8 mouse cellular contexts compared by ENCODE assay signal in the genomic region with DNA sequence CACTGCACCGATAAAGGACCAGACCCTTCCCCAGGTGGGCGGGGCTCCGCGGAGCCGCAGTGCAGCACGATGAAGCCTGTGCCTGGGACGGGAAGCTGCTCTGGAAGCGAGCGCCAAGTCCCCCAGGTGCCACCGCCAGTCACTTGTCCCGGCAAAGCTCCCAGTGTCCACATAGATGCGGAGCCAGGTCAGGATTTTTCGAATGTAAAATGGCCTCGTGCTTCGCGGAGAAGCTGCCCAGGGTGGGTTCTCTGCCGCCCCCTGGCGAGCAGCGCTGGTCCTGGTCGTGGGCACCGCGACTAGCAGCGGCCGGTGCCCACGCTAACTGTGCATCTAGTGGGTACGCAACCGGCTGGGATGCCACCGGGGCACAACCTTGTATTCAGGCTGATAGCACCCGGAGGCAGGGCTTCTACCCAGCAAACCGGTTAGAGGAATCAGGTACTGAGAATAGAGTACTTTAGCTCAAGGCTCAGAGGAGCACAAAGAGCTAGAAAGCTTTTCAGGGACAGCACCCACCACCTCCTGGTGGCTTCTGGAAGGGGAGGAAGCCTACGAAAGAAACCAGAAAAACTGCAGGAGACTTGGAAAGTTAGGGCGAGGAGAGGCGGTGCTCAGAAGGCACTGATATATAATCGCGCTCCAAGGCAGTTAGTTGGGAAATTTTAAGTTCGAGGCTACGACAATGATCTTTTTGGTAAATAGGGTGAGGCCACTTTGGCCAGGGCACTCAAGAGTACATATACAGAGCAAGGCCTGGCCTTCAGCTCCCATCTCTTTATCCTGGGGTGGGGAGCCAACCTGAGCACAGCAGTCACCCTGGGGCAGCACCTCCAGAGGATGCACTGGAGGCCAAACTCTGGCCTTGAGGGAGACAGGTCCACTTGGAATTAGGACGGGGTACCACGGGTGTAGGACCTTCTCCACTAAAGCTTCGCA. TPM values are rescaled to one million over a fixed set of nuclear protein-coding genes. Genes with fewer than 3 reads are reported as not detected.
DNase-seq lines count a peak whose midpoint lies in the region; ATAC-seq and TF ChIP-seq lines count a peak whose summit lies in the region.

No protein-coding gene starts in this region.

- peaks cover 32% of the 10 kb centered on the region for H3K4me1 ChIP-seq in embryonic facial prominence, embryonic 13.5 days
- H3K4me1 ChIP-seq in liver, adult 2 months (ENCODE audit: control insufficient read depth, insufficient read depth, low read length) = peaks cover 8% of the 10 kb centered on the region

- peak overlapping the region; percentile 75 for H3K9ac ChIP-seq in embryonic facial prominence, embryonic 13.5 days
- peak overlapping the region; percentile 70 for H3K9ac ChIP-seq in liver, adult 2 months (ENCODE audit: low read depth, low read length)

- no peaks in the 10 kb centered on the region for H3K27me3 ChIP-seq in embryonic facial prominence, embryonic 13.5 days
- no peaks in the 10 kb centered on the region for H3K27me3 ChIP-seq in liver, adult 2 months (ENCODE audit: control insufficient read depth, insufficient read depth, low read length)

- TF ChIP-seq CTCF in liver, adult 2 months (IDR thresholded peaks at IDR 0.05; ENCODE audit: low read depth, low read length) = peak; percentile 89

- peak overlapping the region; percentile 64 for H3K4me2 ChIP-seq in embryonic facial prominence, embryonic 13.5 days

- DNase-seq in layer of hippocampus, adult 11-12 months (ENCODE audit: low spot score) = peak; percentile 84
- no peak for DNase-seq in layer of hippocampus, adult 9-10 months (ENCODE audit: low spot score)
- DNase-seq in heart, adult 9 months (ENCODE audit: low spot score in 2 of 2) = peak; percentile 54 to 59
- DNase-seq in kidney, adult 8-10 months = peak; percentile 41 to 71
- DNase-seq in liver, adult 2 months (ENCODE audit: extremely low read depth, low read depth, low spot score) = peak; percentile 38
- DNase-seq in monocyte, adult 2 months (ENCODE audit: low read depth in 1 of 2, low spot score in 2 of 2) = peak; percentile 29 to 54
- DNase-seq in spleen, postnatal 14 days (ENCODE audit: low spot score in 2 of 2) = peak; percentile 56 to 71

- no peaks in the 10 kb centered on the region for H3K79me2 ChIP-seq in liver, adult 2 months (ENCODE audit: control insufficient read depth, insufficient read depth, low read length)

- H3K36me3 ChIP-seq in embryonic facial prominence, embryonic 13.5 days = peaks cover 10% of the 10 kb centered on the region
- H3K36me3 ChIP-seq in liver, adult 2 months (ENCODE audit: control insufficient read depth, insufficient read depth, low read length) = no peaks in the 10 kb centered on the region

- no peaks in the 10 kb centered on the region for H3K9me3 ChIP-seq in embryonic facial prominence, embryonic 13.5 days

- 6% methylated on average over 40 of the region's 40 CpGs for WGBS in embryonic facial prominence, embryonic 13.5 days
- 12% methylated on average over 40 of the region's 40 CpGs for WGBS in liver, adult 2 months

- TF ChIP-seq POLR2A in liver, adult 2 months (IDR thresholded peaks at IDR 0.05; ENCODE audit: extremely low read depth, insufficient read depth, low read length) = no peak

- 0 out of 2 replicates have a peak, but pooled peaks have one; percentile 8 for ATAC-seq in embryonic facial prominence, embryonic 13.5 days (ENCODE audit: insufficient number of reproducible peaks, insufficient read depth, low FRiP score, low TSS enrichment, low read depth)

- H3K4me3 ChIP-seq in embryonic facial prominence, embryonic 13.5 days = peak overlapping the region; percentile 49
- peak overlapping the region; percentile 68 for H3K4me3 ChIP-seq in liver, adult 2 months (ENCODE audit: insufficient read depth, low read depth, low read length)

- H3K27ac ChIP-seq in embryonic facial prominence, embryonic 13.5 days = peak overlapping the region; percentile 97
- H3K27ac ChIP-seq in liver, adult 2 months (replicated peaks; ENCODE audit: insufficient read depth, low read depth, low read length) = no peak overlapping the region

RNA-seq across cellular contexts. Expression of gene Tmem209, which starts 49.5 kb away (rescaled TPM):
- 30.4 and 35.4 TPM in 2 replicates for polyA plus RNA-seq in embryonic facial prominence, embryonic 13.5 days (2015; fragmentation: Nextera tagmentation; extraction: Ambion mirVana)
- 9.2 and 12.0 TPM in 2 replicates for total RNA-seq in liver, adult 2 months (2014; rRNA removed)
- 18.4 and 23.5 TPM in 2 replicates for polyA plus RNA-seq in liver, adult 2 months (2012; rRNA removed)

RNA-seq across cellular contexts. Expression of gene Ssmem1, which starts 49.6 kb away (rescaled TPM):
- polyA plus RNA-seq in embryonic facial prominence, embryonic 13.5 days (2015; fragmentation: Nextera tagmentation; extraction: Ambion mirVana) = 0.23 TPM in 1 of 2 replicates, not detected in the other
- 0.20 TPM in 1 of 2 replicates, not detected in the other for total RNA-seq in liver, adult 2 months (2014; rRNA removed)
- polyA plus RNA-seq in liver, adult 2 months (2012; rRNA removed) = not detected in 2 replicates

RNA-seq across cellular contexts. Expression of gene Klhdc10, which starts 58.4 kb away (rescaled TPM):
- 22.3 and 26.3 TPM in 2 replicates for polyA plus RNA-seq in embryonic facial prominence, embryonic 13.5 days (2015; fragmentation: Nextera tagmentation; extraction: Ambion mirVana)
- 18.8 and 25.0 TPM in 2 replicates for total RNA-seq in liver, adult 2 months (2014; rRNA removed)
- polyA plus RNA-seq in liver, adult 2 months (2012; rRNA removed) = 18.9 and 19.0 TPM in 2 replicates
